Mouse (Mus musculus) liver, embryonic 14.5 days (tissue): Measurements from ENCODE around the gene Otop3.

Experiments
- CTCF ChIP-seq: IDR thresholded peaks from 2 replicates; pipeline ENCODE4 v1.5.1; 2016; ENCODE audit warnings: antibody characterized with exemption, low read depth, control low read depth
- EP300 ChIP-seq: IDR thresholded peaks from 2 replicates; pipeline ENCODE4 v1.6.1; 2016; ENCODE audit warnings: antibody characterized with exemption, low read depth

GRCm38 (mm10) chr11:115337350-115337749 is 2.8 kb downstream of the Otop3 start:
- TF ChIP-seq CTCF (no peak), EP300 (no peak)
